Mouse (Mus musculus): ENCODE measurements around the gene Pou2af1. TPM values are rescaled to one million over a fixed set of nuclear protein-coding genes. Genes with fewer than 3 reads are reported as not detected.
A peak's percentile ranks its signal among the peaks of the same experiment; 100 is the strongest.

Pou2af1 gene
- polyA plus RNA-seq, 1 experiment: 171 TPM

DNA sequence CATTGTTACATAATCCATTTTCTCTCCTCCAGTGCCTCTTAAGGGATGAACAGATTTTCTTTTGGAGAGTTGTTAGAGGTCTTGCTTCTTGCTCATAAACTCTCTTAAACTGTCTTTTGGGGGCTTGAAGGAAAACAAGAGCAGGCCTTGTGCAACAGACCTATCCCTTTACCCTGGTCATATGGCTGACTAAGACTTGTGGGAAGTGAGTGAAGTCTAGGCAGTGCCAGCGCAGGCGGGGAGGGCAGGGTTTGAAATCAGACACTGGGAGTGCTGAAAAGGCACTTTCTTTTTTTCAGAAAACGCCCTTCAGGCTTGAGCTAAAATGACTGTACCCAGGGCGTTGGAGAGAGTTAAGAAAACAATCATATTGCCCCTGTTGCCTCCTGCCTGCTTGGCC lies 1.8 kb downstream of the Pou2af1 start:
- H3K27ac ChIP-seq (ENCODE audit: insufficient read depth, low read length): peak overlapping the region; percentile 67
- DNase-seq (ENCODE audit: low read depth in 1 of 2, low spot score in 2 of 2): no peak
- H3K4me3 ChIP-seq (ENCODE audit: extremely low read depth, insufficient read depth, insufficient read length): peak overlapping the region; percentile 49
- H3K36me3 ChIP-seq (ENCODE audit: control insufficient read depth, insufficient read depth, low read length): no peaks in the 10 kb centered on the region
- TF ChIP-seq CTCF (IDR thresholded peaks at IDR 0.05; ENCODE audit: extremely low read depth, insufficient read depth, insufficient read length, insufficient replicate concordance) (no peak), POLR2A (IDR thresholded peaks at IDR 0.05; ENCODE audit: low read depth, low read length) (no peak)
- WGBS: 38% methylated on average over 4 of the region's 4 CpGs
- no peaks in the 10 kb centered on the region for H3K27me3 ChIP-seq (ENCODE audit: control insufficient read depth, insufficient read depth, low read length)
- peaks cover 9% of the 10 kb centered on the region; the same call in 1 of the 2 replicates for H3K4me1 ChIP-seq (ENCODE audit: control insufficient read depth, insufficient read depth, insufficient read length)

DNA sequence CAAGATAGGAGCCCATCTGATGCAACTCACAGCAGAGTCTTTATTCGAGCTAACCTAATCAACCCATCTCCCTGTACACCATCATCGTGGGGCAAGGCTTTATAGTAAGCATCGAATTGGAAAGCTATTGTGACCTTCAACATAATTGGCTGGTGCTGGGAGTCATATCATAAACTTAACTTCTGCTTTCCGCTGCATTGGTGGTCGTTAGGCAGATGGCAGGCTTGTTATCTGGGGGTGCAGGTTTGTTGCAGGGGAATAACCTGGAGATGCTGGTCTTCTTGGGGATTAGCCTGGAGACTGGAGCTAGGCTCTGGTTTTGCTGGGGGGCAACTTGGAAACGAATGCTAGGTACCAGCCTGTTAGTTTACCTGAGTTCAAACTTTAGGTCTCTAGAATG lies 2.4 kb downstream of the Pou2af1 start:
- H3K27me3 ChIP-seq (ENCODE audit: control insufficient read depth, insufficient read depth, low read length): no peaks in the 10 kb centered on the region
- peak overlapping the region; percentile 49 for H3K4me3 ChIP-seq (ENCODE audit: extremely low read depth, insufficient read depth, insufficient read length)
- H3K4me1 ChIP-seq (ENCODE audit: control insufficient read depth, insufficient read depth, insufficient read length): peaks cover 9% of the 10 kb centered on the region; the same call in 1 of the 2 replicates
- no peak for TF ChIP-seq POLR2A (IDR thresholded peaks at IDR 0.05; ENCODE audit: low read depth, low read length)
- peak overlapping the region; percentile 67 for H3K27ac ChIP-seq (ENCODE audit: insufficient read depth, low read length)
- H3K36me3 ChIP-seq (ENCODE audit: control insufficient read depth, insufficient read depth, low read length): 0 out of 2 replicates have a peak, but pooled peaks cover 2% of the 10 kb centered on the region
- WGBS: 45% methylated on average over 6 of the region's 6 CpGs
- no peak for DNase-seq (ENCODE audit: low read depth in 1 of 2, low spot score in 2 of 2)

GRCm38 (mm10) chr9:51225636-51226166 lies 12.2 kb downstream of the Pou2af1 start:
- WGBS: 42% methylated on average over 5 of the region's 5 CpGs
- H3K36me3 ChIP-seq (ENCODE audit: control insufficient read depth, insufficient read depth, low read length): peaks cover 5% of the 10 kb centered on the region
- DNase-seq (ENCODE audit: low read depth in 1 of 2, low spot score in 2 of 2): no peak
- H3K4me1 ChIP-seq (ENCODE audit: control insufficient read depth, insufficient read depth, insufficient read length): peaks cover 13% of the 10 kb centered on the region
- peak overlapping the region; percentile 48; the same call in 1 of the 2 replicates for H3K27ac ChIP-seq (ENCODE audit: insufficient read depth, low read length)
- H3K27me3 ChIP-seq (ENCODE audit: control insufficient read depth, insufficient read depth, low read length): no peaks in the 10 kb centered on the region
- H3K4me3 ChIP-seq (ENCODE audit: extremely low read depth, insufficient read depth, insufficient read length): no peak overlapping the region
- TF ChIP-seq POLR2A (IDR thresholded peaks at IDR 0.05; ENCODE audit: low read depth, low read length): no peak
- no peak for TF ChIP-seq CTCF (IDR thresholded peaks at IDR 0.05; ENCODE audit: extremely low read depth, insufficient read depth, insufficient read length, insufficient replicate concordance)

GRCm38 (mm10) chr9:51230701-51231389 lies 17.3 kb downstream of the Pou2af1 start:
- Histone ChIP-seq H3K4me3 (ENCODE audit: extremely low read depth, insufficient read depth, insufficient read length) (no peak overlapping the region), H3K27ac (ENCODE audit: insufficient read depth, low read length) (no peak overlapping the region), H3K36me3 (ENCODE audit: control insufficient read depth, insufficient read depth, low read length) (peaks cover 17% of the 10 kb centered on the region), H3K27me3 (ENCODE audit: control insufficient read depth, insufficient read depth, low read length) (no peaks in the 10 kb centered on the region), H3K4me1 (ENCODE audit: control insufficient read depth, insufficient read depth, insufficient read length) (peaks cover 6% of the 10 kb centered on the region; the same call in 1 of the 2 replicates)
- no peak for DNase-seq (ENCODE audit: low read depth in 1 of 2, low spot score in 2 of 2)
- TF ChIP-seq CTCF (IDR thresholded peaks at IDR 0.05; ENCODE audit: extremely low read depth, insufficient read depth, insufficient read length, insufficient replicate concordance): no peak
- no peak for TF ChIP-seq POLR2A (IDR thresholded peaks at IDR 0.05; ENCODE audit: low read depth, low read length)
- 77% methylated on average over 4 of the region's 4 CpGs for WGBS

GRCm38 (mm10) chr9:51232163-51232562 lies 18.7 kb downstream of the Pou2af1 start:
- Histone ChIP-seq H3K4me3 (ENCODE audit: extremely low read depth, insufficient read depth, insufficient read length) (no peak overlapping the region), H3K4me1 (ENCODE audit: control insufficient read depth, insufficient read depth, insufficient read length) (no peaks in the 10 kb centered on the region; the same call in 1 of the 2 replicates), H3K27me3 (ENCODE audit: control insufficient read depth, insufficient read depth, low read length) (no peaks in the 10 kb centered on the region), H3K36me3 (ENCODE audit: control insufficient read depth, insufficient read depth, low read length) (peaks cover 18% of the 10 kb centered on the region), H3K27ac (ENCODE audit: insufficient read depth, low read length) (no peak overlapping the region)
- TF ChIP-seq CTCF (IDR thresholded peaks at IDR 0.05; ENCODE audit: extremely low read depth, insufficient read depth, insufficient read length, insufficient replicate concordance): no peak
- no peak for TF ChIP-seq POLR2A (IDR thresholded peaks at IDR 0.05; ENCODE audit: low read depth, low read length)
- no peak for DNase-seq (ENCODE audit: low read depth in 1 of 2, low spot score in 2 of 2)
- WGBS: 91% methylated on average over 8 of the region's 8 CpGs

- TF ChIP-seq POLR2A (IDR thresholded peaks at IDR 0.05; ENCODE audit: low read depth, low read length) (no peak), CTCF (IDR thresholded peaks at IDR 0.05; ENCODE audit: extremely low read depth, insufficient read depth, insufficient read length, insufficient replicate concordance) (no peak)
- no peak overlapping the region for H3K27ac ChIP-seq (ENCODE audit: insufficient read depth, low read length)
- peaks cover 26% of the 10 kb centered on the region for H3K36me3 ChIP-seq (ENCODE audit: control insufficient read depth, insufficient read depth, low read length)
- WGBS: 38% methylated on average over 12 of the region's 12 CpGs
- no peaks in the 10 kb centered on the region for H3K27me3 ChIP-seq (ENCODE audit: control insufficient read depth, insufficient read depth, low read length)
- no peak for DNase-seq (ENCODE audit: low read depth in 1 of 2, low spot score in 2 of 2)
- no peaks in the 10 kb centered on the region for H3K4me1 ChIP-seq (ENCODE audit: control insufficient read depth, insufficient read depth, insufficient read length)
- H3K4me3 ChIP-seq (ENCODE audit: extremely low read depth, insufficient read depth, insufficient read length): no peak overlapping the region
These were observed 25.4 kb downstream of the Pou2af1 start for GRCm38 (mm10) chr9:51238741-51239385.

Measured in spleen, adult 2 months (tissue).